Mouse (Mus musculus) layer of hippocampus, adult 18-20 months (tissue): Measurements from ENCODE around the gene Fscn2. TPM values are rescaled to one million over a fixed set of nuclear protein-coding genes. Genes with fewer than 3 reads are reported as not detected.
"Not testable (repeated sequence)": the region's sequence is repeated elsewhere in the genome, so short reads cannot be mapped to it uniquely, and the experiment has no call there.

Experiments used
- DNase-seq, 2 experiments: peaks; one replicate each; pipeline ENCODE4 v3.0.0; 2022; ENCODE audit warnings: low spot score in 2 of 2
- microRNA-seq, 2 experiments: library from miRNA; unstranded; fragments of <30 nt; microRNA quantifications; one replicate each; pipeline ENCODE4 v1.2.0; 2021
- total RNA-seq, 2 experiments: library from RNA; stranded (reverse); gene quantifications; 2 replicates each; pipeline ENCODE4 v1.2.3; 2021

The Fscn2 gene
- total RNA-seq, 2 experiments from 2014 or later = 0.61 TPM; not detected in 1

- no peak for DNase-seq
Observed at GRCm38 (mm10) chr11:120395661-120396060, 34.3 kb downstream of the Fscn2 start.

GRCm38 (mm10) chr11:120397602-120398001 is 36.3 kb downstream of the Fscn2 start:
- no peak for DNase-seq

- DNase-seq = no peak
Observed at GRCm38 (mm10) chr11:120399319-120399718, 38.0 kb downstream of the Fscn2 start.

- DNase-seq = no peak
Observed at GRCm38 (mm10) chr11:120404814-120405213, 43.5 kb downstream of the Fscn2 start.

- DNase-seq = no peak
Observed at GRCm38 (mm10) chr11:120405867-120406266, 44.5 kb downstream of the Fscn2 start.

- no peak for DNase-seq
Observed at GRCm38 (mm10) chr11:120406445-120406844, 45.1 kb downstream of the Fscn2 start.

GRCm38 (mm10) chr11:120413621-120414020 is 52.3 kb downstream of the Fscn2 start:
- not testable (repeated sequence) for DNase-seq

Small RNA genes lying within 50 kb of the gene (microRNA-seq; reads per million reads assigned to microRNA genes)
- gene Gm23419 (0 reads per million in 2 experiments), gene Mir6935 (0.59 to 1.7 reads per million in 2 experiments)

Other genes with a start within 250 kb of the Fscn2 start
- 10 to 100 TPM; 81.4 to 86.5 TPM for gene Slc38a10, start 210.2 kb upstream of the Fscn2 start, total RNA-seq
- 10 to 100 TPM; 17.6 to 19.0 TPM for gene Bahcc1, start 128.6 kb upstream of the Fscn2 start, total RNA-seq
- 1,000 to 10,000 TPM; 1,279 to 1,291 TPM for gene Actg1, start 13.0 kb upstream of the Fscn2 start, total RNA-seq
- 10 to 100 TPM; 16.7 to 18.4 TPM for gene Faap100, start 17.2 kb downstream of the Fscn2 start, total RNA-seq
- gene Nploc4, start 76.2 kb downstream of the Fscn2 start, total RNA-seq = 10 to 100 TPM; 60.0 to 61.9 TPM
- gene Tspan10, start 81.1 kb downstream of the Fscn2 start, total RNA-seq = not detected
- under 1 TPM; 0.43 to 0.82 TPM for gene Pde6g, start 92.0 kb downstream of the Fscn2 start, total RNA-seq
- gene Oxld1, start 96.5 kb downstream of the Fscn2 start, total RNA-seq = 10 to 100 TPM; 13.1 to 13.5 TPM
- 10 to 100 TPM; 24.6 to 32.9 TPM for gene Ccdc137, start 96.6 kb downstream of the Fscn2 start, total RNA-seq
- 10 to 100 TPM; 53.0 to 53.6 TPM for gene Arl16, start 106.1 kb downstream of the Fscn2 start, total RNA-seq
- 10 to 100 TPM; 65.1 to 67.5 TPM for gene Mrpl12, start 123.1 kb downstream of the Fscn2 start, total RNA-seq
- 10 to 100 TPM; 18.9 to 19.3 TPM for gene Slc25a10, start 130.3 kb downstream of the Fscn2 start, total RNA-seq
- not detected for gene Gcgr, start 169.2 kb downstream of the Fscn2 start, total RNA-seq
- gene Mcrip1, start 188.2 kb downstream of the Fscn2 start, total RNA-seq = 10 to 100 TPM; 68.8 to 74.5 TPM
- not detected for gene Ppp1r27, start 189.6 kb downstream of the Fscn2 start, total RNA-seq
- 100 to 1,000 TPM; 122 to 132 TPM for gene P4hb, start 211.7 kb downstream of the Fscn2 start, total RNA-seq
- gene Arhgdia, start 220.1 kb downstream of the Fscn2 start, total RNA-seq = 100 to 1,000 TPM; 293 to 295 TPM
- gene Alyref, start 236.8 kb downstream of the Fscn2 start, total RNA-seq = 10 to 100 TPM; 60.5 to 70.0 TPM
- gene Anapc11, start 236.9 kb downstream of the Fscn2 start, total RNA-seq = 10 to 100 TPM; 93.5 to 97.0 TPM
- gene Npb, start 246.9 kb downstream of the Fscn2 start, total RNA-seq = 1 to 10 TPM in 1 of 2 experiments, under 1 TPM in 1; 0.89 to 1.4 TPM